Mouse (Mus musculus) brain, embryonic 14.5 days (tissue): ENCODE measurements around the gene Rnf13.

Source experiments
- CTCF ChIP-seq: fragments of 200-500 bp; IDR thresholded peaks from 2 replicates; pipeline ENCODE4 v1.5.1; 2012; ENCODE audit warnings: inconsistent platforms, mild to moderate bottlenecking, moderate library complexity, borderline replicate concordance; ENCODE audit not compliant: insufficient read depth, insufficient read length; ENCODE audit errors: extremely low read depth
- POLR2A ChIP-seq: fragments of 200-500 bp; IDR thresholded peaks from 2 replicates; pipeline ENCODE4 v1.6.1; 2012; ENCODE audit warnings: mild to moderate bottlenecking, inconsistent platforms, borderline replicate concordance; ENCODE audit not compliant: poor library complexity, insufficient read depth, insufficient read length, severe bottlenecking; ENCODE audit errors: extremely low read depth

DNA sequence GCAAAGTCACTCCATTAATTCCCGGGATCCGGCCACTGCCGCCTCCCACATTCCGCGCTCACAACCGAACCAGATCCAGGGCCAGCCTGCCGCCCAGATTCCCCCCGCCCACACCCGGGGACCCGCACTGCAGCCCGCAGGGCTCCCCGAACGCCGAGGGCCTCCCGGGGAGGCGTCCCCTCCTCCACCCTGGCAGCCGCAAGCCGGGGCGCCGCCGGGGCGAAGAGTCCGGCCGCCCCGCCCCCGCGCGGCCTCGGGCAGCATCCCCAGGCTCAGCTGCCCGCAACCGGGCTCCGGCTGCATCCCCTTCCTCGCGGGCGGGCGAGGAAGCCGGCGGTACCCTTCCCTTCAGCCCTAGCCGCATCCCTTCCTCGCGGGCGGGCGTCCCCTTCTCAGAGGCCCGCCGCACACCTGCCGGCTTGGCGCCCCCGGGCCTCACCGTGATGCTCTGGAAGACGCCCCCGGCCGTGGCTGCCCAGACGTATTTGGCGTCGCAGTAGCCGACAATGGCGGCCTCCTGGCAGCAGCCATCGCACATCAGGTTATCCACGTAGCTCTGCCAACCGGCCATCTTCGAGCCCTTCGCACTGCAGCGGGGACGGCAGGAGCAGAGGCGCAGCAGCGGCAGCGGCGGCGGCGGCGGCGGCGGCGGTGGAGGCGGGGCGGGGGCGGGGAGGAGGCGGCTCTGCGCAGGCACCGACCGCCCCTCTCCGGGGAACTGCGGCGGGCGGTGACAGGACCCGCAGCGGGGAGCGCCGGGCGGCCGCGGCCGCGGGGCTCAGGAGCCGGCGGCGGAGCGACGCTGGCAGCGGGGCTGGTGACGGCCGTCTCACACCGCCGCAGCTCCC lies 111.3 kb downstream of the Rnf13 start:
- peak; percentile 80; the same call in 1 of the 2 replicates for TF ChIP-seq POLR2A
- no peak for TF ChIP-seq CTCF
